Mouse (Mus musculus) frontal cortex, postnatal 25 days (tissue): ENCODE data around the gene Oca2.

Source experiments
- DNase-seq, 2 experiments: peaks; one replicate each; pipeline ENCODE4 v3.0.0; 2022; ENCODE audit warnings: low spot score in 2 of 2

Gene Oca2

DNA sequence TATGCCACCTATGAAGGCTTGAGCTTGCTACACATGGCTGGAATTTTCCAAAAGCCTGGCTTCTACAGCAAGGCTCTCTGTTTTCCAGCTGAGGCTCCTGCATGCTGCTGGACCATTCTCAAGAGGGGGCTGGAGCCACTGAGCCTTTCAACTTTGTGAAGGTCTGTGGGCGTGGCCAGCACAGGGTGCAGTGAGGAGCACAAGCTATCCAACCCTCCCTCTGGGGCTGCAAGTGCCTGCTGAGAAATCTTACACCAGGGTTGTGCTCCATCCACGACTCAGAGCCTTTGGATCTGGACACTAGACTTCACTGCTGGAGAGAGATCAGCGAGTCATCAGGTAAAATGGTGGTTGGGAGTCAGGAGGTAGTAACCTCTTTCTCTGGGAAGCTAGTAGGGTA is at the start of gene Oca2:
Gene Oca2 (plus strand): TSS at position 218 of the 400 bp plus-strand sequence.
- no peak for DNase-seq

DNA sequence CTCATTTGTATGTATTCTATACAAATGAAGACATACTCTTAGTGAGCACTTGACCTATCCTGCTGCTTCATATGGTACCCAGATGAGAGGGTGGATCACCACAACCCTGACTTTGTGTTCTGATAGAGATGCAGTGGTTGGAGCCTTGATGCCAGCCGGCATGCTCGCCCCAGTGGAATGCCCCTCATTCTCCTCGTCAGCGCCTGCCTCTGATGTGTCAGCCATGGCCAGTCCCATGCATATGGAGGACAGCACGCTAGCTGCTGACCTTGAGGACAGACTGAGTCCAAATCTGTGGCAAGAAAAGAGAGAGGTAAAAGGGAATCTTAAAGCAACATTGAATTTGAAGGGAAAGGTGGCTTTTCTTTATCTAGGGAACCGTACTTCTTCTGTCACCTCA is 48.5 kb upstream of the Oca2 start:
- no peak for DNase-seq

DNA sequence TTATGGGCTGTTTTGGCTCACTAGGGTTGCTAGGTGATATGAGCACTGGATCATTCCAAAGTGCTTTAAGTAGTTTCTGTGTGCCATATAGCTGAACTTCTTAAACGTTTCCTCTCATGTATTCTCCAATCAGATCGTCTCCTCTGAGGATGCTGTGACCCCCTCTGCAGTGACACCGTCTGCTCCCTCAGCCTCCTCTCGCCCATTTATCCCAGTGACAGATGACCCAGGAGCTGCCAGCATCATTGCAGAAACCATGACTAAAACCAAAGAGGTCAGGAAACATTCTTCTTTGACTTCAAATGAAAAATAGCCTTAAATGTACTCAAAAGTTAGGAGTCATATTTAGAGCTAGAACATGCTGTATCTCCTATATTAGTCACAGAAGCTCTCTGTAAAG is 47.9 kb upstream of the Oca2 start:
- DNase-seq, result no peak

DNA sequence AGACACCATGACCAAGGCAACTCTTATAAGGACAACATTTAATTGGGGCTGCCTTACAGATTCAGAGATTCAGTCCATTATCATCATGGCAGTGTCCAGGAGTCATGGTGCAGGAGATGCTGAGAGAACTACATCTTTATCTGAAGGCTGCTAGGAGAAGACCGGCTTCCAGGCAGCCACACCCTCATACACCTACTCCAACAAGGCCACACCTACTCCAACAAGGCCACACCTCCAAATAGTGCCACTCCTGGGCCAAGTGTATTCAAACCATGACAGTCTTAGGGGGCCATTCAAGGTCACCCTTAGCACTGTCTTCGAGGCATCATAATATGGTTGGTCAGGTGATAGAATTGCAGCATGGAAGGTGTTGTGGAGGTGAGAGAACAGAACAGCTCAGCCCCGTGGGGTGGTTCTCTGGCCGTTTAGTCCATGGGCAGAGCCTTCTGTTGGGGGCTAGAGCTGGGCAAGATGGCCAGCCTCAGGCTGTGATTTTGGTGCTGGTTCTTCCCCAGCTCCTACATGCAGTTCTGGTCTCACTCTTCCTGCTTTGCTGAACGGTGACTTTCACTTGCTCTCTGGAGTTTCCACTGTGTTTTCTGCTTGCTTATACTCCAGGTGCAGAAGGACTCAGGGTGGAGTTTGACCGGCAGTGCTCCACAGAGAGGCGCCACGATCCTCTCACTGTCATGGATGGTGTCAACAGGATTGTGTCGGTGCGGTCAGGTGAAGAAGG is 37.9 kb upstream of the Oca2 start:
- no peak for DNase-seq

DNA sequence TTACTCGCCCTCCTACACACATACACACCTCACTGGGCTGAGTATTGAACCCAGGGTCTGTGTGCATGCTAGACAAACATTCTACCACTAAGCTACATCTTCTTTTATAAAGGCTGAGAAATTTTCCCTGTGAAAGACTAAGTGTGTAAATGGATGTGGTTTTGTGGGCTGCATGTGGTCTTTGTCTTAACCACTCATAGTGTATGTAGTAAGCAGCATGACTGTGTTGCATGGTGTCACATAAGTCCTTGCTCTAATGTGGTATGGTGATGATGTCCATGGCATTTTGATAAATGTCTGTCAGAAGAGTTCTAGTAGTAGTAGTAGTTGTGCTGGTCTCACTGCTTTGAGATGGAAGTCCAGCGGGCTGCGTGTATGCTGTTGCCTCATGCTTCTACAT is 36.7 kb upstream of the Oca2 start:
- no peak for DNase-seq

DNA sequence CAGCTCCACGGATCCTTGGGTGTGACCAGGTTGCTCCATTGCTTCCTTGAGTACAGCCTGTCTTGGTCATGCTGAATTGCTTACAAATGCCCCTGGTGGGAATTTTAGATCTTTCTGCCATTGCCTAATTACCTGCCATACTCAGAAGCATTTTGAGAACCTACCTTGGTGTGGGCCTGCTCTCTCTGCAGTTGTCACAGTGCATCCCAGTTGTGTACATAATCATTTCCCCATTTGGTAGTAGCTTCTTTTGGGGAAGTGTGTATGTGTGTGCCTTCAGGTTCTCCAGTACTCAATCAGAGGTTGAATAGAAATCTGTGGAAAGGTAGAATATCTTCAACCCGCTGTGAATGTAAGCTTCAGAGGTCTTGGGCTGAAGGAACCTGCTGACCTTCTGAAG is 36.3 kb upstream of the Oca2 start:
- no peak for DNase-seq

DNA sequence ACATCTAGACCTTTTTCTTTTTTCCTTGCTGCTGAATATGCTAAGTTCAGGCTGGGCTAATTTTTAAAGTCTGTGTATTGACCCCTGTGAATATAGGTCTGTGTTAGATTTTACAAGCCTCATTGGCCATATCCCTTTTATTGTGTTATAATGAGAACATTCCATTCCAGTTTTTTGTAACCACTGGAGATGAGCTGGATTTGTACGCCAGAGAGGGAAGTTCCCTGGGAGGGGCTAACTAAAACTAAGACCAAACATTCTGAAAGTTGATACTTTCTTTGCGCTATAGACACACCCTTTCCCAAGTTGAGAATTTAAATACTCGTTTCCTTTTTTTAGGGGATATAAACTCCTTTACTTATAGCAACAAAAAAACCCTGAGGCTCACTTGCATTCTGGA is 34.7 kb upstream of the Oca2 start:
- no peak for DNase-seq

DNA sequence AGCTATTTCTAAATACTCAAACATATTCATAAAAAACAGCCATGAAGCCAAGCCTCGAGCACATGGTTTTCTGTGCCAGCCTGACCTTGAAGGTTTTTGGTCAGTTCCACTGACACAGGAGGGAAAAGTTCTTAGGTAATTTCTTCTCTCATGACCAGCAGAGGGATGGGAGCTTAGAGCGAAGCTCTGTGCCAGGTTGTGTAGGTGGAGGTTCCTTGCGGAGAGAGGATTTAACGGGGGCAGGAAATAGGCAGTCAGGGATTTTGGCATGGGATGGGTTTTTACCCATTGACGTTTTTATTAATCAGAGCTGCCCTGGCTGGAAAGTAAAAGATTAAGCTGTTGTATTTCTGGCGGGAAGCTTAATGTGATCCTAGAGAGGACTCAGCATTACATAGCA is 18.7 kb upstream of the Oca2 start:
- no peak for DNase-seq

DNA sequence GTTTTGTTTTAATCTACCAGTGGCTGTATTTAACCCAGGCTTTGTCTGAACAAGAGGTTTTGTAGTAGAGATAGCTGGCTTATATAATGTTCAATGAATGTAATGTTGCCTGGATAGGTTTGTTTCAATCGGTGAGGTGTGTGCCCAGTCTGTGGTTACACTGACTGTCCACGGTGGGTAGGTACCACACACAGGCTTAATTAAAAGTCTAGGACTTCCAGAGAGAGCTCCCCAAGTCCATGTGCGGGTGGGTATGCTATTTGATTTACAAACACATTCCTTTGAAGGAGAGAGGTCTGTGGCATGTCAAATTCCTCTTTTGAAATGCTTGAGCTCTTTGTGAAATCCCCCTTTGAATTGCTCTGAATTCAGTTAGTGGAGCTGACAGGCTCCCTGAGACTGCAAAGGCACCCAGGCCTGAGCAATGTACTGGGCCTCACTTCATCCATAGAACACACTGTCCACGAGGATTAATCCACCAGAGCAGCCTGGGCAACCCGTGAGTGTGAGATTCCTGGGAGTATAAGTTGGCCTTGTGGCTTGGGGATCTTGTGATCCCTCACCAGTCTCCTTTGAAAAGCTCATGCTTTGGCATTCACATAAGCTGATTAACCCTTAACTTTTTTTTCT is 3.7 kb upstream of the Oca2 start:
- DNase-seq, result no peak

DNA sequence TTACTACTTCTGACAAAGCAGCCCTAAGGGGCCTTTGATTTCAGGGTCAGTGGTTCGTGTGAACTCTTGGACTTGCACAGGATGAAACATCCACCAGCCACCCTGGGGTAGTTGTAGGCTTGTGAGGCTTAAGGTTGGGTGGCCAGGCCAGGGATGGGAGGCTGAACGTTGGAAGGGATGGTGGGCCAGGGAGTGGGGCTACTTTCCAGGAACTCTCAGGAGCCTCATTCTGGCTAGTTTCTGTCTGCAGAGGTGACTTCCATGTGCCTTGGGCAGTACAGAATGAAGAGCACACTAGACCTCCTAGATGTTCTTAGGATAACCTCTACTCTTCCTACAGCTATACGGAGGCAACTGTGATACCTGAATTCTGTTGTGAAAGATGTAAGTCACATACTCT is 2.9 kb upstream of the Oca2 start:
- no peak for DNase-seq

DNA sequence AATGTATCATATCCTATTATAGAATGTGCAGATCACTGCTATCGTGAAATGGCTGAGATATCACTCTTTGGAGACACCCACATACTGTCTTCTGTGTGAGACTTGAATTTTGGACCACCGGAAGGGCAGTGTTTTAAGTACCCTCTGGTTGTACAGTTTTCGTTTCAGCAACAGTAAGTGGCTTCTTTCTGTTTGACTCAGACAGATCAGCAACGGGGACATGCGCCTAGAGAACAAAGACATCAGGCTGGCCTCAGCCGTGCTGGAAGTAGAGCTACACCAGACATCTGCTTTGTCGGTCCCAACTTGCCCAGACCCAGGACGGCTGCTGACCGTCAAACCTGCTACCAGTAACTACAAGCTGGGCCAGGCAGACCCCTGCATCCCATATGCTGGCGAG is 15.0 kb downstream of the Oca2 start:
- no peak for DNase-seq

DNA sequence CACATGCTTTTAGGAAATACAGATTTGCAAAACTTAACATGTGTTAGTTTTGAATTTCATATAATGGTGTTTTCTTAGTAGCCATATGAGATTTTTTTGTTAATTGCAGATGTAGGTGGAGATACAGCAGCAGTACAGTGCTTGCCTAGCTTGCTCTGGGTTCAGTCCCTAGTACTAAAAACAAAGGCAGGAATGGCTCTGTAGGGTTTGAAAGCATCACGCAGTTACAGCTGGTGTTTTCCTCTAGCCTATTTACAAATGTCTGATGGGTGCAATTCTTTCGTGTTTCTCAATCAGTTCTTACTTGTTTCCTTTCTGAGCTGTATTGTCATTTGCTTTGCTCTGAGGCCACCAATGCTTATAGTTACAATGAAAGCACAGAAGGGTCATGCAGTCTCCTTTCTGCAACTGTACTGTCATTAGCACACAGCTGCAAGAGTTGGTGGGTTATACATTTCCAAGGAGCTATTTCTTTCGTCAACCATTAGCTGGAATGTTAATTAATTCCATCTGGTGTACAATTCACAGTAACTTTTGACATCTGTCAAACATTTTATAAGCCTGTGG is 18.4 kb downstream of the Oca2 start:
- no peak for DNase-seq

DNA sequence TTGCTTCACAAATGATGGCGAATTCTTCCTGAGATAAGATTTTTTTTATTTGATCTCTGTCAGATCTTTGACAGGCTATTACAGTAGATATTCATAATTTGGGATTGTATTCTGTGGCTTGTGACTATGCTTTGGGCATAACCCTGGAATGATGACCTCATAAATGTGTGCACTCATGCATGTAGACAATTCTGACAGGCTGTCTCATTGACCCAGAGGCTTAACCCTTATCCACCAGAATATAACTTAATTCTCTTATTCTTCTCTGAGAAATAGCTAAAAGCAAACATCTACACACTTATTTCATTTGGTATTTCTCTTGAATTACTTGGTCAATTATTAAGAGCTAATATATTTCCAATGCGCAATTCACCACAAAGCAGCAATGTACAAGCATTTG is 37.9 kb downstream of the Oca2 start:
- no peak for DNase-seq

DNA sequence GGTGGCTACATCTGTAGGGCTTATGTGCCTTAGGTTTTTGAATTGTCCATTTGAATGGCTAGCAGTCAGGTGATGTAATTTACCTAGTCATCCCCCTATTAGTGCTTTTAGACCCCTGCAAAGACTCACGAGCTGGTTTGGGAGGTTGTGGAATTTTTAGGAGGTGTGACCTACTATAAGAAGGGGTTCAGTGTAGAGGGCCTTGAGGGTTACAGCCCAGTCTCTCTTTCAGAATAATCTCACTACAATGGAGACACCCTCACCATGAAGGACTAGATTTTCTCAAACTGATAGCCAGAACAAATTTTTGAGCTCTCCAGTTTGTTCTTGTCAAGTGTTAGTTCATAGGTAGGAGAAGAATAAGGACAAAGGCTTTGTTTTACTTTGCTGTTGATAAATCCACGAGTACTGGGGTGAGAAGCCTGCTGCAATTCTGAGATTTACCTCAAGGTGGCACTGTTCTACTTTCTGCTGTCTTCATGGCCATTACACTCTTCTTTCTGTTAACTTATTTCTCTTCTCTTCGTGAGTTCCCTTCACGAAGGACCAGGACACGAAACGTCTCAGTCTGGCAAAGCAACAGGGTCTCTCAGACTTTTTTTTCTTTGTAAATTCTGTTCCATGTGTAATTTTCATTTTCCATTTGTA is 52.0 kb downstream of the Oca2 start:
- DNase-seq, result peak; percentile 42 to 79

DNA sequence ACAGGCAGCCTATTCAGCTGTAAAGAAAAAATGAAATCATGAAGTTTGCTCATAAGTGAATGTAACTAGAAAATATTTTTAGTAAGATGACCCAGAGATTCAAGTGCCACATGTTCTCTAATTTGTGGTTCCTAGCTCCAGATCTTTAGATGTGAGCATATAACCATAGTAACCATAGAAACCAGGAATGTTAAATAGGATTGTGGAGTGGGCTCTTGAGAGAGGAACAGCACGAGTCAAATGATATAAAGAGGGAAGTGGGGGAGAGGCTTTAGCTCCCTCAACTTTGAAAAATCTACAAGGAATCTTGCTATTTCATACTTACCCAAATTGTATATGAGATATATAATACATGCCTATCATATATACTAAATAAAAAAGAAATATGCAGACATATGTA is 64.8 kb downstream of the Oca2 start:
- DNase-seq, result no peak

DNA sequence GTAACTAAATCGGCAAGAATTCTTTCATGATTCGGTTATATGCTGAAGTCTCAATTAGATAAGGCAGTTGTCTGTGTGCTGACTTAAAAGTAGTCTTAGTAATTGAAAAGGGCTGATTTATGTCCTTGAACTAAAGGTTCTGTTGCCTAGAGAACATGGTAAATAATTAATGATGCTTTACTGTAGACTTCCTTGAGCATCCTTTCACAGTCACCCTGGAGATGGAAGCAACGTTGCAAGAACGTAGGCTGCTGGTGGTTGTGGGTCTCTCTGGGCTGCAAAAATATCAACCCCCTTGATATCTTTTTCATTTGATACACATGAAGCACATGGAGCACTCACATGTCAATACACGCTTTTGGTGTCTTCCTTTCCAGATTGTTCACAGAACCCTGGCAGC is 74.8 kb downstream of the Oca2 start:
- DNase-seq, result no peak

DNA sequence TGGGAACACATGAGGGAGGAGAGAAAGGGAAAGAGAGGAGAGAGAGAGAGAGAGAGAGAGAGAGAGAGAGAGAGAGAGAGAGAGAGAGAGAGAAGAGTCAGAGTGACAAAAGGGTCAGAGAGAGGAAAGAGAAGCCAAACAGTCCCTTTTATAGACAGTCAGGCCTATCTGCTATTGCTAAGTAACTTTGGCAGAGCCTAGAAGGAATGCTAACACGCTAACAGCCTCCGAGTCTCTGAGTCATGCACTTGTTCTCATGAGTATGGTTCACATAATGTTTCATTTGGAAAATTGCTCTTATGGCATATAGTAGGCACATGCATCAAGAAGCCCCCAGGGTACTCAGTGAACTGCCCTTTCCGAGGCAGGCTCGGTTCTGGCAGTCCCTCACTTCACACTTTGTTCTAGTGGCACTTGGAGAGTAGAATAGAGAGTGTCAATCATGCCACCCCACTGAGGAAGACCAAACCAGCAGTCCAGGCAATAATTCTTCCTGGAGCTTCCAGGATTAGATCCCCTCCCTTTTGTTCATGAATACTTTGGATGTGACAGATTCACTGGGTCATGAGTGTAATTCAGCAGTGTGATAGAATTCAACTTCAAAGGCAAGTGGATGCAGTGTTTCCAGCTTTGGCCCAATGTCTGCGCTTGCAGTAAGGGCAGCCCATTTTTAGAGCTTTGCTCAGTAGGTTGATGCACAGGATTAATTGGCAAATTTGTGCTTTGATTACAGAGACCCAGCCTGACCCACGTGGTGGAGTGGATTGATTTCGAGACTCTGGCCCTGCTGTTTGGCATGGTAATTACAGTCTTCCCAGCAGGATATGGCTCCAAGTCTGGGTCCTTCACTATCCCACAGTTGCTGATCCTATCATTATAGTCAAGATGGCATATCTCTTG is 76.3 kb downstream of the Oca2 start:
- DNase-seq, result no peak

DNA sequence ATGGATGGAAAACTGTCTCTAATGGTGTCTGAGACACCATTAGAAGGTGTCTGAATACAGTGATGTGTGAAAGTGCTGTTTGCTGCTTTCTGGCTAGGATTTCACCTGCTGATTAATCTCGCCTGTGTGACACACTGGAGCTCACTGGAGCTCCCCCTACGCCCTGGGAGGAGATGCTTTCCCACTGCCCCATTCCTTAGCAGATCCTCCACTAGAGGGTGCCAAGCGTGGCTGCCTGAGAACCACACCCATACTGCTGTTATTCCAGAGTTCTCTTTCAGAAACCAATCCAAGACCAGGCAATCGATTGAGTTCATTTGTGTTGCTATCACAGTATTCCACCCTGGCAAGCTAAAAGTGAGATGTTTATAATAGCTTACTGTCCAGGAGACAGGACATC is 88.2 kb downstream of the Oca2 start:
- no peak for DNase-seq

DNA sequence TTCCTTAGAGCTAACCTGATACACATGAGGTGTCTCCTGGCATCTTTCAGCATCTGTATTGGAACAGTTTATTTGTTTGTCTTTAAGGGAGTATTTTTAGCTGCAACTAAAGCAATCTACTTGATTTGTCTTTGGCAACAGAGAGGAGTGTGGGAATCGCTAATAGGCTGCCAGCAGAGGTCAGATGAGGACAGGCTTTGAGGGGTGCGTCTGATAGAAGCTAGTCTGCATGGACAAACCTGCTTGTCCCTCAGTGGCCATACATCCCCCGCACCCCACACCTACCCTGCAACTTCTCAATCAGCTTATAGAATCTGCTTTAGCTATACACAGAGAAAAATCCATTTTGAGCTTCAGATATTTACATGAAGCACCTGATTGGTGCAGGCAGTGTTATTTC is 109.0 kb downstream of the Oca2 start:
- no peak for DNase-seq

DNA sequence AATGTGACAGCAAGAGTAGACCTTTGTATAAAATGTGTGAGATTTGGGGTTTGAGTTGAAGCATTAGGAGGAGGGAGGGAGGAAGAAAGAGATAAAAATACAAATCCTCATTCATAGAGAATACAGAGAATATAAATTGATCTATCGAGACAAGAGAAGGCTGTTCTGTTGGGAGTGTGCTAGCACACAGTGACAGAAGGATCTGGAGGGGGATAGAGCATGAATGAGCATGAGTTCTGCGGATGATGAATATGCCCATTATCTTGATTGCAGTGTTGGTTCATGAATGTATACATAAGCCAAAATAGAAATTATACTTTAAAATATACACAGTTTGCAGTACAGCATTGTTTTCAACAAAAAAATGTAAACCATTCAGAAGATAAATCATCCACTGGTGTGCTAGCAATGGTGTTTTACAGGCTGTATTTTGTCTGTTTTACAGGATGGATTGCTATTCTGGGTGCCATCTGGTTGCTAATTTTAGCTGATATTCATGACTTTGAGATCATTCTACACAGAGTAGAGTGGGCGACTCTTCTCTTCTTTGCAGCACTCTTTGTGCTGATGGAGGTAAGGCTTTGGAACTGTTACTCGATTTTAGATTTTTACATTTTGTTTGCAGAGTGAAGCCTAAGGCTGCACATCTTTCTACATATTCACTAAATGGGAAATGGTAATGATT is 117.2 kb downstream of the Oca2 start:
- no peak for DNase-seq

DNA sequence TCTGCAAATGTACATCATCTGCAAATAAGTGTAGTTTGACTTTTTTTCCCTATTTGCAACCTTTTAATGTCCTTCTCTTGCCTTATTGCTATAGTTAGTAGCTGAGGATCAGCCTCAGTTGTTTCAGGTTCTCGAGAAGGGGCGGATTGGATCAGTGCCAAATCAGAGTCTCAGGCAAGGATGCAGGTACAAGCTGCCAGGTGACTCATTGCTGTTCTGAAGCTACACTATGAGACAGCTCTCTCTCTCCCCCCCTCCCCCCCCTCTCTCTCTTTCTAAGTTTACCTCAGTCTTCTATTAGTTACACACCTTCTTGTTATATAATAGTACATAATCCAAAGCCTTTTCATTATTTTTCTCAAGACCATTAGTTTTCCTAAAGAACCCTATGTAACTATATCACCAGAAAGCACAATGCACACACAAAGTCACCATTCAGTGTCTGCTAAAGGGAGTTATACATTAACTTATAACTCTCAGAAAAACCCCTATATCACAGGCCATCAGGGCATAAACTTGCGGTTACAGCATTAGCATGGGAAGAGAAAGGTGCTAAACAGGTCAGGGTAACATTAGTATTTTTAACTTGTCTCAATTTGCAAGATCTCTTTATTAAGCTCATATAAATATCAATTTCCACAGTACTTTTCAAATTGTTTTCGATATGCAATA is 142.3 kb downstream of the Oca2 start:
- DNase-seq, result no peak
